In genomic region chr16:84696178-84696577, GRCm38 (mm10) we compare ENCODE assay signal across 20 mouse cellular contexts. TPM values are rescaled to one million over a fixed set of nuclear protein-coding genes. Genes with fewer than 3 reads are reported as not detected.
A peak's percentile ranks its signal among the peaks of the same experiment; 100 is the strongest.
DNase-seq lines count a peak whose midpoint lies in the region; ATAC-seq and TF ChIP-seq lines count a peak whose summit lies in the region.
"Had no signal": no experiment of that assay in that cellular context is flagged by ENCODE, and none has a peak within 500 bp of the region (broad histone marks: within the 10 kb centered on the region; RNA-seq: fewer than 3 reads in every experiment).

No protein-coding gene starts in this region.

- 0 out of 2 replicates have a peak, but pooled peaks have one; percentile 29 for ATAC-seq in forebrain, embryonic 15.5 days (replicated peaks)
- ATAC-seq in forebrain, postnatal 0 days = no peak
- peak; percentile 49; the same call in 1 of the 2 replicates for ATAC-seq in kidney, embryonic 15.5 days (replicated peaks; ENCODE audit: low FRiP score)
- ATAC-seq in midbrain, embryonic 14.5 days (ENCODE audit: low FRiP score, low TSS enrichment) = peak; percentile 11; the same call in 1 of the 2 replicates
- no peak for ATAC-seq in midbrain, postnatal 0 days (ENCODE audit: low FRiP score)
- ATAC-seq: forebrain, embryonic 16.5 days; intestine, postnatal 0 days; liver, embryonic 12.5 days had no signal

- H3K4me2 ChIP-seq in forebrain, embryonic 15.5 days (replicated peaks) = no peak overlapping the region
- no peak overlapping the region for H3K4me2 ChIP-seq in forebrain, postnatal 0 days (ENCODE audit: low read depth)
- no peak overlapping the region for H3K4me2 ChIP-seq in kidney, embryonic 15.5 days
- H3K4me2 ChIP-seq in midbrain, embryonic 14.5 days (ENCODE audit: low read length) = no peak overlapping the region
- no peak overlapping the region for H3K4me2 ChIP-seq in midbrain, postnatal 0 days (ENCODE audit: low read depth, low read length, poor library complexity, severe bottlenecking)
- H3K4me2 ChIP-seq: heart, embryonic 13.5 days; liver, embryonic 12.5 days had no signal

- no peak for DNase-seq in forebrain, postnatal 0 days
- no peak for DNase-seq in kidney, postnatal 14 days
- no peak for DNase-seq in midbrain, embryonic 14.5 days
- DNase-seq in midbrain, postnatal 0 days (ENCODE audit: low spot score) = no peak
- no peak for DNase-seq in thymus, postnatal 4 days
- DNase-seq: adrenal gland, postnatal 36 days; cerebellum, adult 11 months; cerebellum, adult 9-11 months; gastrocnemius, postnatal 25 days; heart, adult 18-20 months; heart, postnatal 36 days; kidney, postnatal 25 days; lung, adult 18-20 months had no signal

- no peak overlapping the region for H3K27ac ChIP-seq in forebrain, embryonic 15.5 days (replicated peaks)
- no peak overlapping the region for H3K27ac ChIP-seq in forebrain, postnatal 0 days (ENCODE audit: low read depth, low read length)
- H3K27ac ChIP-seq in kidney, embryonic 15.5 days = no peak overlapping the region
- no peak overlapping the region for H3K27ac ChIP-seq in midbrain, embryonic 14.5 days (replicated peaks; ENCODE audit: low read depth, low read length)
- H3K27ac ChIP-seq in midbrain, postnatal 0 days (ENCODE audit: low read depth, low read length) = no peak overlapping the region
- H3K27ac ChIP-seq: heart, embryonic 13.5 days; layer of hippocampus, adult 2 months; liver, embryonic 12.5 days had no signal

- TF ChIP-seq CTCF in forebrain, postnatal 0 days (IDR thresholded peaks at IDR 0.05; ENCODE audit: low read depth) = no peak
- no peak for TF ChIP-seq CTCF in midbrain, postnatal 0 days (IDR thresholded peaks at IDR 0.05)

- WGBS in forebrain, embryonic 15.5 days = 85% methylated on average over 11 of the region's 11 CpGs
- WGBS in forebrain, postnatal 0 days = 86% methylated on average over 11 of the region's 11 CpGs
- WGBS in kidney, embryonic 15.5 days = 77% methylated on average over 11 of the region's 11 CpGs
- 86% methylated on average over 11 of the region's 11 CpGs for WGBS in midbrain, embryonic 14.5 days
- 89% methylated on average over 11 of the region's 11 CpGs for WGBS in midbrain, postnatal 0 days

- H3K27me3 ChIP-seq in forebrain, embryonic 15.5 days = no peaks in the 10 kb centered on the region
- H3K27me3 ChIP-seq in forebrain, postnatal 0 days (ENCODE audit: insufficient read depth, low read length) = no peaks in the 10 kb centered on the region
- no peaks in the 10 kb centered on the region for H3K27me3 ChIP-seq in kidney, embryonic 15.5 days
- H3K27me3 ChIP-seq in midbrain, embryonic 14.5 days (ENCODE audit: control insufficient read depth, insufficient read depth, low read length) = no peaks in the 10 kb centered on the region
- no peaks in the 10 kb centered on the region for H3K27me3 ChIP-seq in midbrain, postnatal 0 days (ENCODE audit: insufficient read depth, low read length)
- H3K27me3 ChIP-seq: heart, embryonic 13.5 days had no signal

- no peaks in the 10 kb centered on the region for H3K36me3 ChIP-seq in forebrain, embryonic 15.5 days
- no peaks in the 10 kb centered on the region for H3K36me3 ChIP-seq in forebrain, postnatal 0 days (ENCODE audit: insufficient read depth)
- no peaks in the 10 kb centered on the region for H3K36me3 ChIP-seq in kidney, embryonic 15.5 days
- H3K36me3 ChIP-seq in midbrain, embryonic 14.5 days (ENCODE audit: control insufficient read depth, insufficient read depth, low read length) = no peaks in the 10 kb centered on the region
- no peaks in the 10 kb centered on the region for H3K36me3 ChIP-seq in midbrain, postnatal 0 days (ENCODE audit: insufficient read depth, low read length)
- H3K36me3 ChIP-seq: heart, embryonic 13.5 days; liver, embryonic 12.5 days had no signal

- H3K4me3 ChIP-seq in forebrain, embryonic 15.5 days = no peak overlapping the region
- no peak overlapping the region for H3K4me3 ChIP-seq in forebrain, postnatal 0 days (ENCODE audit: low read depth, low read length)
- H3K4me3 ChIP-seq in kidney, embryonic 15.5 days (replicated peaks) = no peak overlapping the region
- no peak overlapping the region for H3K4me3 ChIP-seq in midbrain, embryonic 14.5 days (replicated peaks; ENCODE audit: low read depth, low read length)
- no peak overlapping the region for H3K4me3 ChIP-seq in midbrain, postnatal 0 days (ENCODE audit: low read depth, low read length)
- H3K4me3 ChIP-seq: heart, embryonic 13.5 days; layer of hippocampus, adult 2 months; liver, embryonic 12.5 days had no signal

- no peaks in the 10 kb centered on the region for H3K9me3 ChIP-seq in forebrain, embryonic 15.5 days
- no peaks in the 10 kb centered on the region for H3K9me3 ChIP-seq in forebrain, postnatal 0 days (ENCODE audit: low read length)
- no peaks in the 10 kb centered on the region for H3K9me3 ChIP-seq in kidney, embryonic 15.5 days (replicated peaks)
- H3K9me3 ChIP-seq in midbrain, embryonic 14.5 days (ENCODE audit: control insufficient read depth, low read length) = no peaks in the 10 kb centered on the region
- H3K9me3 ChIP-seq in midbrain, postnatal 0 days (ENCODE audit: low read length) = no peaks in the 10 kb centered on the region
- H3K9me3 ChIP-seq: heart, embryonic 13.5 days; liver, embryonic 12.5 days had no signal

- no peaks in the 10 kb centered on the region for H3K4me1 ChIP-seq in forebrain, embryonic 15.5 days
- H3K4me1 ChIP-seq in forebrain, postnatal 0 days (ENCODE audit: insufficient read depth) = no peaks in the 10 kb centered on the region
- no peaks in the 10 kb centered on the region for H3K4me1 ChIP-seq in kidney, embryonic 15.5 days
- H3K4me1 ChIP-seq in midbrain, embryonic 14.5 days (ENCODE audit: control insufficient read depth, insufficient read depth, low read length) = no peaks in the 10 kb centered on the region
- no peaks in the 10 kb centered on the region for H3K4me1 ChIP-seq in midbrain, postnatal 0 days (ENCODE audit: insufficient read depth, low read length)
- H3K4me1 ChIP-seq: heart, embryonic 13.5 days; liver, embryonic 12.5 days had no signal

- H3K9ac ChIP-seq in forebrain, embryonic 15.5 days (replicated peaks) = no peak overlapping the region
- H3K9ac ChIP-seq in forebrain, postnatal 0 days = no peak overlapping the region
- no peak overlapping the region for H3K9ac ChIP-seq in kidney, embryonic 15.5 days
- no peak overlapping the region for H3K9ac ChIP-seq in midbrain, embryonic 14.5 days (replicated peaks; ENCODE audit: low read length)
- H3K9ac ChIP-seq in midbrain, postnatal 0 days (replicated peaks; ENCODE audit: low read length, poor library complexity, severe bottlenecking) = no peak overlapping the region
- H3K9ac ChIP-seq: heart, embryonic 13.5 days; liver, embryonic 12.5 days had no signal

RNA-seq across cellular contexts. Expression of gene Mrpl39, which starts 39.4 kb away (rescaled TPM):
- polyA plus RNA-seq in forebrain, embryonic 15.5 days (2015; fragmentation: Nextera tagmentation; extraction: Ambion mirVana) = 34.4 and 35.4 TPM in 2 replicates
- total RNA-seq in forebrain, postnatal 0 days (2014; rRNA removed) = 37.8 and 74.6 TPM in 2 replicates
- 34.5 and 35.4 TPM in 2 replicates for polyA plus RNA-seq in forebrain, postnatal 0 days (2015; fragmentation: Nextera tagmentation; extraction: Ambion mirVana)
- 48.0 and 51.9 TPM in 2 replicates for polyA plus RNA-seq in kidney, embryonic 15.5 days (2015; fragmentation: Nextera tagmentation; extraction: Ambion mirVana)
- 34.4 and 43.1 TPM in 2 replicates for polyA plus RNA-seq in midbrain, embryonic 14.5 days (2014; fragmentation: Nextera tagmentation; extraction: Ambion mirVana)
- total RNA-seq in midbrain, postnatal 0 days (2014; rRNA removed) = 25.7 and 43.2 TPM in 2 replicates
- 33.8 and 34.3 TPM in 2 replicates for polyA plus RNA-seq in midbrain, postnatal 0 days (2015; fragmentation: Nextera tagmentation; extraction: Ambion mirVana)

Comparison
In these comparisons a context has a peak if more than half of its experiments do, and no peak if none do; other contexts are left out.
1. ATAC-seq: peak in forebrain, embryonic 15.5 days (single experiment), kidney, embryonic 15.5 days (single experiment) and midbrain, embryonic 14.5 days (single experiment); none in forebrain, postnatal 0 days (single experiment) and midbrain, postnatal 0 days (single experiment).